Mouse (Mus musculus) left cerebral cortex, adult 2 months (tissue): ENCODE measurements around the gene Arhgef38. TPM values are rescaled to one million over a fixed set of nuclear protein-coding genes. Genes with fewer than 3 reads are reported as not detected.

Source experiments
- DNase-seq, 2 experiments: peaks; one replicate each; pipeline ENCODE4 v3.0.0; 2021 to 2022; ENCODE audit warnings: low spot score in 2 of 2, mixed read lengths in 1 of 2; ENCODE audit errors: extremely low spot score in 1 of 2
- H3K27ac ChIP-seq: fragments of 200-600 bp; 2 replicates; pipeline ENCODE4 v1.8.1; 2022
- H3K4me3 ChIP-seq: fragments of 200-600 bp; 2 replicates; pipeline ENCODE4 v1.8.1; 2022
- CTCF ChIP-seq: fragments of 200-600 bp; IDR thresholded peaks from 2 replicates; pipeline ENCODE4 v1.8.1; 2022; ENCODE audit warnings: antibody characterized with exemption, mild to moderate bottlenecking, moderate library complexity
- intact Hi-C: fragments of 180-260 bp; cut with DNase I; formaldehyde crosslinking; loops from one replicate; pipeline ENCODE4 v1.15.1; 2025
- long read RNA-seq, 2 experiments: library from polyadenylated mRNA; stranded (forward); transcript quantifications; one replicate each; pipeline ENCODE4 v2.0.0; 2021; ENCODE audit warnings: borderline mapping rate in 2 of 2
- total RNA-seq, 2 experiments: library from RNA; stranded (reverse); gene quantifications; 2 replicates each; pipeline ENCODE4 v1.2.3; 2021

The Arhgef38 gene
- not detected for total RNA-seq
- long read RNA-seq, experiment 1 = 0 reads
- long read RNA-seq, experiment 2, partial matches to known transcripts = 0 of 1 reads
- long read RNA-seq, experiment 2, other reads (novel, unspliced or antisense) = 1 of 1 reads

GRCm38 (mm10) chr3:133234821-133235295, at the start of gene Arhgef38:
Arhgef38 (minus strand) TSS chr3:133234949.
- DNase-seq = no peak
- no peak for TF ChIP-seq CTCF
- Histone ChIP-seq H3K27ac (no peak within 1 kb of the TSS), H3K4me3 (no peak within 1 kb of the TSS)
- intact Hi-C loops = no loop called here

- DNase-seq = peak; percentile 76 to 84
- no peak overlapping the region for H3K4me3 ChIP-seq
- H3K27ac ChIP-seq = no peak overlapping the region
- intact Hi-C loops = loop anchor here (1.0 to 5.0 kb wide), 4 partner anchors 140 to 525 kb away; no protein-coding TSS in a partner anchor
- peak; percentile 77 for TF ChIP-seq CTCF
These were observed 37.1 kb upstream of the Arhgef38 start for GRCm38 (mm10) chr3:133271887-133272286.

- Histone ChIP-seq H3K4me3 (no peak overlapping the region), H3K27ac (no peak overlapping the region)
- intact Hi-C loops = no loop called here
- no peak for TF ChIP-seq CTCF
- no peak for DNase-seq
These were observed 24.1 kb upstream of the Arhgef38 start for GRCm38 (mm10) chr3:133258860-133259259.

GRCm38 (mm10) chr3:133255842-133256241, 21.1 kb upstream of the Arhgef38 start:
- H3K27ac ChIP-seq = no peak overlapping the region
- TF ChIP-seq CTCF = no peak
- DNase-seq = no peak
- intact Hi-C loops = no loop called here
- H3K4me3 ChIP-seq = no peak overlapping the region

- no peak for TF ChIP-seq CTCF
- intact Hi-C loops = no loop called here
- DNase-seq = peak; percentile 22 to 25
- no peak overlapping the region for H3K4me3 ChIP-seq
- H3K27ac ChIP-seq = peak overlapping the region; percentile 54
These were observed 9.3 kb upstream of the Arhgef38 start for GRCm38 (mm10) chr3:133244027-133244426.

GRCm38 (mm10) chr3:133241916-133242315, 7.2 kb upstream of the Arhgef38 start:
- TF ChIP-seq CTCF = no peak
- Histone ChIP-seq H3K27ac (no peak overlapping the region), H3K4me3 (no peak overlapping the region)
- no peak for DNase-seq
- intact Hi-C loops = no loop called here

- DNase-seq = no peak
- no peak overlapping the region for H3K4me3 ChIP-seq
- H3K27ac ChIP-seq = no peak overlapping the region
- no peak for TF ChIP-seq CTCF
- intact Hi-C loops = no loop called here
These were observed 756 bp downstream of the Arhgef38 start for GRCm38 (mm10) chr3:133233993-133234392.

GRCm38 (mm10) chr3:133230427-133230826, 4.3 kb downstream of the Arhgef38 start:
- no peak overlapping the region for H3K4me3 ChIP-seq
- DNase-seq = no peak
- no peak for TF ChIP-seq CTCF
- H3K27ac ChIP-seq = no peak overlapping the region
- intact Hi-C loops = no loop called here

GRCm38 (mm10) chr3:133229594-133229993, 5.2 kb downstream of the Arhgef38 start:
- DNase-seq = no peak
- TF ChIP-seq CTCF = no peak
- intact Hi-C loops = no loop called here
- no peak overlapping the region for H3K4me3 ChIP-seq
- no peak overlapping the region for H3K27ac ChIP-seq

GRCm38 (mm10) chr3:133227258-133228012, 7.3 kb downstream of the Arhgef38 start:
- no peak overlapping the region for H3K4me3 ChIP-seq
- no peak for DNase-seq
- H3K27ac ChIP-seq = no peak overlapping the region
- no peak for TF ChIP-seq CTCF
- intact Hi-C loops = no loop called here

GRCm38 (mm10) chr3:133218501-133218900, 16.2 kb downstream of the Arhgef38 start:
- intact Hi-C loops = no loop called here
- H3K4me3 ChIP-seq = no peak overlapping the region
- no peak overlapping the region for H3K27ac ChIP-seq
- no peak for DNase-seq
- no peak for TF ChIP-seq CTCF

GRCm38 (mm10) chr3:133215198-133215819, 19.4 kb downstream of the Arhgef38 start:
- no peak for TF ChIP-seq CTCF
- Histone ChIP-seq H3K4me3 (no peak overlapping the region), H3K27ac (no peak overlapping the region)
- DNase-seq = no peak
- intact Hi-C loops = no loop called here
